Mouse (Mus musculus) lung, embryonic 15.5 days (tissue): ENCODE data around the gene Spc24. TPM values are rescaled to one million over a fixed set of nuclear protein-coding genes. Genes with fewer than 3 reads are reported as not detected.

Experiments used
- ATAC-seq: fragments of 200-750 bp; cut with Nextera tagmentation; 2 replicates; pipeline ENCODE4 v1.8.0; 2017; ENCODE audit warnings: moderate number of reproducible peaks, borderline replicate concordance; ENCODE audit not compliant: low FRiP score, low TSS enrichment; ENCODE audit errors: extremely low read depth
- H3K27ac ChIP-seq: fragments of 300-500 bp; sonication (generic); 2 replicates; pipeline ENCODE4 v1.5.1; 2015; ENCODE audit warnings: moderate library complexity, mild to moderate bottlenecking, inconsistent platforms
- H3K27me3 ChIP-seq: fragments of 300-500 bp; sonication (generic); 2 replicates; pipeline ENCODE4 v1.6.1; 2015; ENCODE audit warnings: inconsistent platforms
- H3K36me3 ChIP-seq: fragments of 300-500 bp; sonication (generic); 2 replicates; pipeline ENCODE4 v1.6.1; 2015; ENCODE audit warnings: inconsistent platforms
- H3K4me1 ChIP-seq: fragments of 300-500 bp; sonication (generic); 2 replicates; pipeline ENCODE4 v1.6.1; 2015; ENCODE audit warnings: inconsistent platforms
- H3K4me2 ChIP-seq: fragments of 300-500 bp; sonication (generic); 2 replicates; pipeline ENCODE4 v1.6.1; 2015; ENCODE audit warnings: inconsistent platforms, mild to moderate bottlenecking, moderate library complexity
- H3K4me3 ChIP-seq: fragments of 300-500 bp; sonication (generic); 2 replicates; pipeline ENCODE4 v1.5.1; 2015; ENCODE audit warnings: mild to moderate bottlenecking, inconsistent platforms
- H3K9ac ChIP-seq: fragments of 300-500 bp; sonication (generic); 2 replicates; pipeline ENCODE4 v1.6.1; 2015; ENCODE audit warnings: inconsistent platforms
- H3K9me3 ChIP-seq: fragments of 300-500 bp; sonication (generic); 2 replicates; pipeline ENCODE4 v1.6.1; 2016; ENCODE audit warnings: inconsistent platforms
- WGBS: fragments of 180-500 bp; shearing (Covaris S2); methylation state at CpG from one replicate; pipeline ENCODE4 v1.1.7; 2015; 5-methylcytosine and 5-hydroxymethylcytosine counted together
- polyA plus RNA-seq: library from polyadenylated mRNA; unstranded; fragments of >200 nt; fragmentation: Nextera tagmentation; extraction: Ambion mirVana; gene quantifications from 2 replicates; pipeline ENCODE4 v1.2.1, GENCODE M21; 2015

Spc24 gene
- polyA plus RNA-seq, 1 experiment from 2014 or later: 154 TPM

GRCm38 (mm10) chr9:21758576-21759529 lies 1.2 kb downstream of the Spc24 start:
- Histone ChIP-seq H3K9ac (peak overlapping the region; percentile 91), H3K4me1 (peaks cover 37% of the 10 kb centered on the region), H3K4me3 (peak overlapping the region; percentile 83), H3K27ac (no peak overlapping the region), H3K27me3 (no peaks in the 10 kb centered on the region), H3K4me2 (peak overlapping the region; percentile 80), H3K36me3 (peaks cover 21% of the 10 kb centered on the region), H3K9me3 (no peaks in the 10 kb centered on the region)
- 49% methylated on average over 14 of the region's 14 CpGs for WGBS
- ATAC-seq: no peak

DNA sequence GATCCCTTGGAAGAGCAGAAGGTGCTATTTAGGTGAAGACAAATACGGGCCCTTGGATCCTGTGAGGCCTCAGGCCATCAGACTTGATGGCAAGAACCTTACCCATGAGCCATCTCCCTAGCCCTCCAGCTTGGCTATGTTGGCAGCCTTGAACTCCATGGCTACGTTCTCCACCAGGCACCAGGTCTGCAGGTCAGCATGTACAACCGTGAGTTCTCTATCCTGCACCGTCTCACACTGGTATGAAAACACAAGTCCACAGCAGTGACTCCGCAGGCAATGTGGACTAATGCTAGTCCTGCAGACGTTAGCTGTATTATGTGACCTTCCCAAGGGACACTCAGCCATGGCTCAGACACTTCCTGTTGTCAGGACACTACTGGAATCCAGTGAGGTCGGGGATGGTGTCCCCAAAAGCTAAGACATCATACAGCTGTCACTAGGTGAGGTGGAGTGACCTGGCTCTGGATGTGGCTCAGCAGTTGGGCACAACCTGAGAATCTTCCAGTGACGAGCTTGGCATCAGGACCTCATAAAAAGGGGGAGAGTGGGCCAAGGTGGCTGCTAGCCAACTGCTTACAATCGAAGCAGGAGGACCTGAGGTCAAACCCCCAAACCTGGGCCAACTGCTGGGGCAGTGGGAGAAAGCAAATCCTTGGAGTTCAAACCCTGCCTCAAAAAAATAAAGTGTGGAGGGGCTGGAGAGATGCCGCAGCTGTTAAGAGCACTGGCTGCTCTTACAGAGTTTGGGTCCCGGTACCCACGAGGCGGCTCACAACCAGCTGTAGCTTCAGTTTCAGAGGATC lies 5.4 kb downstream of the Spc24 start:
- no peaks in the 10 kb centered on the region for H3K27me3 ChIP-seq
- ATAC-seq: no peak
- no peak overlapping the region for H3K9ac ChIP-seq
- 50% methylated on average over 13 of the region's 13 CpGs for WGBS
- no peaks in the 10 kb centered on the region for H3K9me3 ChIP-seq
- no peak overlapping the region for H3K4me3 ChIP-seq
- no peak overlapping the region for H3K4me2 ChIP-seq
- peaks cover 24% of the 10 kb centered on the region for H3K36me3 ChIP-seq
- H3K27ac ChIP-seq: peak overlapping the region; percentile 72
- peaks cover 48% of the 10 kb centered on the region for H3K4me1 ChIP-seq

- WGBS: 59% methylated on average over 2 of the region's 2 CpGs
- Histone ChIP-seq H3K9me3 (no peaks in the 10 kb centered on the region), H3K27ac (peak overlapping the region; percentile 72), H3K4me2 (no peak overlapping the region), H3K9ac (no peak overlapping the region), H3K36me3 (peaks cover 30% of the 10 kb centered on the region), H3K4me1 (peaks cover 41% of the 10 kb centered on the region), H3K4me3 (no peak overlapping the region), H3K27me3 (no peaks in the 10 kb centered on the region)
- peak; percentile 71 for ATAC-seq
Observed at GRCm38 (mm10) chr9:21754003-21754402, 6.1 kb downstream of the Spc24 start.

- Histone ChIP-seq H3K9ac (no peak overlapping the region), H3K27ac (peak overlapping the region; percentile 53), H3K4me1 (peaks cover 47% of the 10 kb centered on the region), H3K36me3 (peaks cover 38% of the 10 kb centered on the region), H3K9me3 (no peaks in the 10 kb centered on the region), H3K4me2 (no peak overlapping the region), H3K4me3 (no peak overlapping the region), H3K27me3 (no peaks in the 10 kb centered on the region)
- ATAC-seq: no peak
- WGBS: 46% methylated on average over 10 of the region's 10 CpGs
Observed at GRCm38 (mm10) chr9:21752252-21752792, 7.8 kb downstream of the Spc24 start.

- Histone ChIP-seq H3K4me2 (no peak overlapping the region), H3K27ac (peak overlapping the region; percentile 21; the same call in 1 of the 2 replicates), H3K4me3 (no peak overlapping the region), H3K27me3 (no peaks in the 10 kb centered on the region), H3K9ac (no peak overlapping the region), H3K9me3 (no peaks in the 10 kb centered on the region), H3K4me1 (peaks cover 49% of the 10 kb centered on the region), H3K36me3 (peaks cover 38% of the 10 kb centered on the region)
- ATAC-seq: no peak
- WGBS: 55% methylated on average over 6 of the region's 6 CpGs
Observed at GRCm38 (mm10) chr9:21751347-21751746, 8.8 kb downstream of the Spc24 start.

GRCm38 (mm10) chr9:21750370-21750769 lies 9.7 kb downstream of the Spc24 start:
- H3K4me3 ChIP-seq: no peak overlapping the region
- H3K9me3 ChIP-seq: no peaks in the 10 kb centered on the region
- H3K9ac ChIP-seq: no peak overlapping the region
- H3K4me1 ChIP-seq: peaks cover 49% of the 10 kb centered on the region
- H3K4me2 ChIP-seq: no peak overlapping the region
- WGBS: 78% methylated on average over 3 of the region's 3 CpGs
- no peaks in the 10 kb centered on the region for H3K27me3 ChIP-seq
- no peak for ATAC-seq
- H3K36me3 ChIP-seq: peaks cover 40% of the 10 kb centered on the region
- peak overlapping the region; percentile 62 for H3K27ac ChIP-seq

DNA sequence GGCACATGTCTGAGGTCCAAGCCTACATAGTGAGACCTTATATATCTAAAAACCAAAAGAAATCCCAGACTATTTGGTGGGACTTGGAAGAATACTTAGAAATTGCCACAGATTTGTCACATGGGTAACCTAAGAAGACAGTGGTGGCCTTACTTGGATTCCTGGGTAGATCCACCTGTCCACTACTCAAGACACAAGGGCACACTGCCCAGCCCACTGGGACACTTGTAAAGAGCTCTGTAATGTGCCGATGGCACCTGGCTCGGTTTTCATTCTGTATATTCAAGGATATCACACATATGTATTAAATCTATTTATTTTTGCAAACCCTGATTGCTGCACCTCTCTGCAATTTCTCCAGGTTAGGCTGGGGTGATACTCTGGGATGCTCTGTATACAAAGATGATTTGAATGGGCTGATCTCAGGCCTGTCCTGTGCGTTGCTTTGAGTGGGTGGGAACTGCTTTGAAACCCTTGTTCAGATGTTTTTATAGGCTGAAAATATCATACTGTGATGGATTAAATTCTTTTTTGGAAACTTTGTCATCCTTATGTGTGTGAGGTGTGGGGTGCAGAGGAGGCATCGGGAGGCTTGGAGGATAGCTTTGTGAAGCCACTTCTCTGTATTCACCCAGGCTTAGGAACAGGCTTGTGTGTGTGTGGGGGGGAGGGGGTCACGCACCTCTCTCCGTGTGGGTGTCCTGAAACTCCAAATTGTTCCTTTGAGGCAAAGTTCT lies 10.6 kb downstream of the Spc24 start:
- no peak for ATAC-seq
- Histone ChIP-seq H3K9me3 (no peaks in the 10 kb centered on the region), H3K27ac (peak overlapping the region; percentile 62), H3K4me3 (no peak overlapping the region), H3K36me3 (peaks cover 49% of the 10 kb centered on the region), H3K27me3 (no peaks in the 10 kb centered on the region), H3K9ac (no peak overlapping the region), H3K4me1 (peaks cover 44% of the 10 kb centered on the region), H3K4me2 (no peak overlapping the region)
- 78% methylated on average over 6 of the region's 6 CpGs for WGBS

DNA sequence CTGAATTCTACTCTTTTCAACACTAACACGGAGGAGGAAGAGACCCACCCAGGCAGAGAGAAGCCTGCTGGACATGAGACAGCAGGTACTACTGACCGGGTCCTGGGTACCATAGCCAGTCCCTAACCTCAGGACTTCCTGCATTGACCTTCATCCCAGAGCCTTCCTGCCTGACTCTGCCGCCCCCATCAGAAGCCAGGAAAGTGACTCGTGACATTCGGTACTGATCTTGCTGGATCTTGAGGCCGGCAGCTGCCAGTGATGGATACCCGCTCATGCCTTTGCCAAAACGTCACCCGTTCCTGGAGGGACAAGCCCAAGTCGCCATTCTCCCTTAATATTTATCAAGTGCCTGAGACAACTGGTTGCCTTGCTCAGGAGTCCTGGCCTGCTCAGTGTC lies 11.6 kb downstream of the Spc24 start:
- Histone ChIP-seq H3K4me1 (peaks cover 33% of the 10 kb centered on the region), H3K9ac (no peak overlapping the region), H3K36me3 (peaks cover 59% of the 10 kb centered on the region), H3K27me3 (no peaks in the 10 kb centered on the region), H3K27ac (peak overlapping the region; percentile 48), H3K4me3 (no peak overlapping the region), H3K4me2 (no peak overlapping the region), H3K9me3 (no peaks in the 10 kb centered on the region)
- 59% methylated on average over 10 of the region's 10 CpGs for WGBS
- no peak for ATAC-seq

- WGBS: 33% methylated on average over 7 of the region's 7 CpGs
- H3K4me2 ChIP-seq: no peak overlapping the region
- ATAC-seq: peak; percentile 75
- H3K4me3 ChIP-seq: no peak overlapping the region
- H3K9ac ChIP-seq: no peak overlapping the region
- peak overlapping the region; percentile 48 for H3K27ac ChIP-seq
- no peaks in the 10 kb centered on the region for H3K9me3 ChIP-seq
- H3K4me1 ChIP-seq: peaks cover 28% of the 10 kb centered on the region
- H3K27me3 ChIP-seq: no peaks in the 10 kb centered on the region
- peaks cover 60% of the 10 kb centered on the region for H3K36me3 ChIP-seq
Observed at GRCm38 (mm10) chr9:21748033-21748432, 12.1 kb downstream of the Spc24 start.

DNA sequence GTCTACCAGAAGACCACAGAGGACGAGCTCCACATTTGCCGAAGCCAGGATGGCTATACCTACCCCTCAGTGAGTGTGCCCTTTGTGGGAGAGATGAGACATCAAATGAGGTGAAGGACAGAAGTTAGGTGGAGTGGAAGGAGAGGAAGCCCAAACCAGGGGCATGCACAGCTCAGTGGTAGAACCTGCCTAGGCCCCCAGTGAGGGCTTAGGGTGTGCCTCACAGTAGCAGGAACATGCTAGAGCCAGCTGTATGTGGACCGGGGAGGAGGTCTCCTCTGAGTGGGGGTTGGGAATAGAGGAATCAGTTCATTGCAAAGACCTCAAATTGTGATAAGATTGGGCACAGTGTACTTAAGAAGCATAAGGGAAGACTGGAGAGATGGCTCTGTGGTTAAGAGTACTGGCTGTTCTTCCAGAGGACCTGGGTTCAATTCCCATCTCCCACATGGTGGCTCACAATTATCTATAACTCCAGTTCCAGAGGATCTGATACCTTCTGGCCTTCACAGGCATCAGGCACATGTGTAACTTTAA lies 12.8 kb downstream of the Spc24 start:
- no peak overlapping the region for H3K9ac ChIP-seq
- H3K9me3 ChIP-seq: no peaks in the 10 kb centered on the region
- H3K27me3 ChIP-seq: no peaks in the 10 kb centered on the region
- H3K36me3 ChIP-seq: peaks cover 67% of the 10 kb centered on the region
- no peak overlapping the region for H3K4me3 ChIP-seq
- no peak for ATAC-seq
- peak overlapping the region; percentile 48 for H3K27ac ChIP-seq
- H3K4me2 ChIP-seq: no peak overlapping the region
- 77% methylated on average over 3 of the region's 3 CpGs for WGBS
- peaks cover 23% of the 10 kb centered on the region for H3K4me1 ChIP-seq

DNA sequence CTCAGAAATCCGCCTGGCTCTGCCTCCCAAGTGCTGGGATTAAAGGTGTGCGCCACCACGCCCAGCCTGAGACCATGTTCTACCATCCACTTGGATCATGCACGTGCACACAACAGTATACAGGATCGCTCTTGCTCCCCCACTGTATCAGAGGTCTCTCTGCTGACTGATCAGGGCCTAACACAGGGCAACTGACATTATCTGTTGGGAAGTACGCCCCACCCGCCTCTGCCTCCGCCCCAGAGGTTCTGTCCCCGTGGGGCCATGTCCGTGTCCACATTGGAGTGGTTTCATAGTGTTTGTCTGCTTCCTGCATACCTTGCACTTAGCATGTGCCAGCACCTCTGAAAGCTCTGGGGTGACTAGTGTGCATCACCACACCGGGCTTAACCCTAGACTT lies 18.6 kb downstream of the Spc24 start:
- WGBS: 91% methylated on average over 11 of the region's 11 CpGs
- H3K4me1 ChIP-seq: peaks cover 6% of the 10 kb centered on the region
- no peaks in the 10 kb centered on the region for H3K27me3 ChIP-seq
- no peak overlapping the region for H3K9ac ChIP-seq
- no peak for ATAC-seq
- H3K36me3 ChIP-seq: peaks cover 89% of the 10 kb centered on the region
- no peak overlapping the region for H3K4me2 ChIP-seq
- H3K9me3 ChIP-seq: no peaks in the 10 kb centered on the region
- H3K4me3 ChIP-seq: no peak overlapping the region
- H3K27ac ChIP-seq: no peak overlapping the region
